Mouse (Mus musculus) Muller cell, postnatal 12 days (primary cell): ENCODE measurements around the gene Fcrla.
"Not testable (repeated sequence)": the region's sequence is repeated elsewhere in the genome, so short reads cannot be mapped to it uniquely, and the experiment has no call there.

ENCODE experiments used
- DNase-seq: peaks from one replicate; pipeline ENCODE4 v3.0.0-alpha.2; 2015; ENCODE audit errors: inconsistent ontology term

Fcrla gene

GRCm38 (mm10) chr1:170927378-170927777 is at the start of gene Fcrla:
TSS of gene Fcrla (minus strand) at chr1:170927583.
- no peak for DNase-seq

DNA sequence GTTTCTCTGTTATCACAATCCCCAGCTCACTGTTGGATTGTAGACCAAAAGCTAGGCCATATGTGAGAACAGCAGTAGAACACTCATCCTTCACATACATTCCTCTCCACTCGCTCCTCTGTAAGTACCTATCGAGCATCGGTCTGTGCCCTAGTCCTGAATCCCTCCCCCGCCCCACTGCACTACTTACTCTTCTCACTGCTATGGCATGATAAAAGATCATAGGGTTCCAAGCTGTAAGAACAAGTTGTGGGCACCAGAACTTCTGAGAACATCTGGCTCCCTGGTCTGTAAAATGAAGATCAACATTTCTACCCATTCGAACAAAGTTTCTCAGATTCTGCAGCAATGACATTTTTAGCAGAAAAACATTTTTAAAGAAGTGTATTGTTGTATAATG is 49.1 kb upstream of the Fcrla start, which contains the start of gene Fcgr2b:
Fcgr2b (minus strand) TSS at position 101 of the 400 bp plus-strand sequence.
- DNase-seq, result no peak

GRCm38 (mm10) chr1:170975751-170976161 is 48.4 kb upstream of the Fcrla start:
- DNase-seq, result no peak

DNA sequence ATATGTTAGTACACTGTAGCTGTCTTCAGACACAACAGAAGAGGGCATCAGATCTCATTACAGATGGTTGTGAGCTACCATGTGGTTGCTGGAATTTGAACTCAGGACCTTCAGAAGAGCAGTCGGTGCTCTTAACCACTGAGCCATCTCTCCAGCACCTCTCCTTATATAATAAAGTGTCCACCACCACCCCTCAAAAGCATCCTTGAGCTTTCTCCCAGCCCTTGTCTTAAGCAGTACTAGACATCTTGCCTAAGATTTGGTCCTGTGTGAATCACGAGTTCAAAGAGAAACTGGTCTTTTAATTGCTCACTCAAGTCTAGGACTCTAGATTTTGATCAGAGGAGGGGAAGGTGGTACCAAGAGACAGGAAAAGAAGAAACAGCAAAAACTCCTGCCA is 48.0 kb upstream of the Fcrla start:
- not testable (repeated sequence) for DNase-seq

- no peak for DNase-seq
Observed at GRCm38 (mm10) chr1:170974736-170975135, 47.4 kb upstream of the Fcrla start.

- no peak for DNase-seq
Observed at GRCm38 (mm10) chr1:170974171-170974570, 46.8 kb upstream of the Fcrla start.

GRCm38 (mm10) chr1:170972936-170973335 is 45.6 kb upstream of the Fcrla start:
- no peak for DNase-seq

DNA sequence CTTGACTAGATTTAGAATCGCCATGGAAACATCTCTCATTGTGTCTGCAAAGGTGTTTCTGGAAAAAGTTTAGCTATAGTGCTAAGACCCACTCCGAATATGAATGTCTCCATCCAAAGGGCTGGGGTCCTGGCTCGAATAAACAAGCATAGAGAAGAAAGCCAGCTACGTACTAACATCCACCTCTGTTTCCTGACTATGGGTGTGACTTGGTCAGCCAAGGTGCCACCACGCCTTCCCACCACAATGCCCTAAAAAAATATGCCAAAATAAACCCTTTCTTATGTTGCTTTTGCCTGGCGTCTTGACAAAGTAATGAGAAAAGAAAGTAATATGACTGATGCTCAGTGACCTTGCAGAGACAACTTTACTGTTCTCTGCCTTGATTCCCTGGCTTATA is 45.1 kb upstream of the Fcrla start:
- DNase-seq, result no peak

DNA sequence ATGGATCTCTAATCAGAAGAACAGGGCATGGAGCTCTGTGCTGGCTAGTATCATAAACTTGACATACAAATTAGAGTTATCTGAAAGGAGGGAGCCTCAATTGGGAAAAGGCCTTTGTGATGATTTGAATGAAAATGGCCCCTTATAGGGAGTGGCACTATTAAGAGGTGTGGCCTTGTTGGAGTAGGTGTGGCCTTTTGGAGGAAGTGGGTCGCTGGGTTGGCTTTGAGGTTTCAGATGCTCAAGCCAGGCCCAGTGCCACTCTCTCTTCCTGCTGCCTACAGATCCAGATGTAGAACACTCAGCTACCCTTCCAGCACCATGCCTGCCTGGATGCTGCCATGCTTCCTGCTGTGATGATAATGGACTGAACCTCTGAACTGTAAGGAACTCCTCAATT is 41.2 kb upstream of the Fcrla start:
- no peak for DNase-seq

DNA sequence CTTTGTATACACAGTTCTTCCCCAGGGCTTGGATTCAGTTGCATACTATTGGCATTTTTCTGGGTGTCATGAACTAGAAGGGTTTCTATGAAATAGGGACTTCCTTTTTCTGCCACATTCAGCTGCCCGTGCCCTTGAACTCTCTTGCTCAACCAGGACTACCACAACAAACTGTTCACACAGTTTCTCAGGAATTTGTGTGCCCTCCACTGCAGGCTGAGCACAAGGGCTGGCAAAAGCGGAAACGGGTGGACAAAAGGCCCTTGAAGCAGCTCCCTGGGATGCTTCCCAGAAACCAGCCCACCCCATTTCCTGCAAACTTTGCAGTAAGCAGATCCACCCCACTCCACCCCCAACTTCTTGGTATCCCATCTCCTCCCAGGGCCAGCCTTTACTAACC is 40.2 kb upstream of the Fcrla start:
- no peak for DNase-seq

- no peak for DNase-seq
Observed at GRCm38 (mm10) chr1:170963087-170963486, 35.7 kb upstream of the Fcrla start.

DNA sequence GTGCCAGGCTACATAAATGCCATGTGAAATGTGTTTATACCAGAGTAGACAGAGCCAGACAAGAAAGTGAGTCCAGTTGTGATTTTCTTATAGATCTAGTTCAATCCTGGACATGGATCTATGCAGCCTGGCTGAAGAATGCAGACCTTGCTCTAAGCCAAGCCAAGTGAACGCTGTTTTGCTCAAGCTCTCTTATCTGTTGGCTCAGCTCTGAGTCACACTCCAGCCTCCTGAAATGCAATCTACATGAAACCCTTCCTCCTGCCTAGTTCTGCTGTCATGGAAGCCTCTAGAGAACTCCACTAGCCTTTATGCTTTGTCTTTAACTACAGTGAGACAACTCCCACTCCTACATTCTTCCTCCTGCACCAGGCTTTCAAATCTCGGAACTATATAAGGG is 34.9 kb upstream of the Fcrla start:
- DNase-seq, result no peak

DNA sequence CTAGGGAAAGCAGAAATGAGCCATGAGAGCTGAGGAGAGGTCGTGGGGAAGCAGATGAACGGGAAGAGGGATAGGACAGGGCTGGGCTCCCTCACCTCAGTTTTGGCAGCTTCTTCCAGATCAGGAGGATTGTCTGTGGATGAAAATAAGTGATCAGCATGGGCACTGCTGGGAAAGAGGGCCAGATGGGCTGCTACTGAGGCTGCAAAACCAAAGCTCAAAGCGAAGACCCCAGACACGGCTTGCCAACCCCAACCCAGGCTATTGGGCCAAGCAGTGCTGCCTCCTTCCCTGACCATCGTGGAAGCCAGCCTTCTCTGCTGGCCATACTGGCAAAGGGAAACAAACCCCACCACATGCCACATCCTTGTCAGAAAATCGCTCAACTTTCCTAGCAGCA is 33.7 kb upstream of the Fcrla start:
- DNase-seq, result no peak

GRCm38 (mm10) chr1:170959791-170960190 is 32.4 kb upstream of the Fcrla start:
- DNase-seq, result no peak

- DNase-seq, result no peak
Observed at GRCm38 (mm10) chr1:170958225-170958624, 30.8 kb upstream of the Fcrla start.

DNA sequence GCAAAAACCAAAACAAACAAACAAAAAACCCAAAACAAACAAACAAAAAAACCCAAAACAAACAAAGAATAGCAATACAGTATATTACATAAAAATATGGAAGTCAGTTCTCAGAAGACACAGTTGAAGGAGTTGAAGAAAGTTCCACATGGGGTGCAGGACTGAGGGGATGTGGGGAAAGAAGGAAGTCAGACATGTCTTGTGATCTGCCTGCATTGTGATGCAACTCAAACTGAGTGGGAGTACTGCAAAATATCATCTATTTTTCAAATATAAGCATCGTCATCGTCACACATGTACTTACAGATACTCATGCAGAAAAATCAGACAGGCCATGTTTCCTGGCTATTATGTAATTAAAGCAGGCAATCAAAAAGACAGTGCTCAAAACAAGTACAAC is 25.8 kb upstream of the Fcrla start:
- no peak for DNase-seq

GRCm38 (mm10) chr1:170950772-170951171 is 23.4 kb upstream of the Fcrla start:
- DNase-seq, result no peak

GRCm38 (mm10) chr1:170944908-170945307 is 17.5 kb upstream of the Fcrla start:
- not testable (repeated sequence) for DNase-seq

DNA sequence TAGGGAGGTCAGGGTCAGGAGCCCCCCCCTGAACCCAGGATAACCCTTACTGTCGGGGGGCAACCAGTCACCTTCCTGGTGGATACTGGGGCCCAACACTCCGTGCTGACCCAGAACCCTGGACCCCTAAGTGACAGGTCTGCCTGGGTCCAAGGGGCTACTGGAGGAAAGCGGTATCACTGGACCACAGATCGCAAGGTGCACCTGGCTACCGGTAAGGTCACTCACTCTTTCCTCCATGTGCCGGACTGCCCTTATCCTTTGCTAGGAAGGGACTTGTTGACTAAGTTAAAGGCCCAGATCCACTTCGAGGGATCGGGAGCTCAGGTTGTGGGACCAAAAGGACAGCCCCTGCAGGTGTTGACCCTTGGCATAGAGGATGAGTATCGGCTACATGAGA is 16.8 kb upstream of the Fcrla start:
- DNase-seq, result not testable (repeated sequence)

DNA sequence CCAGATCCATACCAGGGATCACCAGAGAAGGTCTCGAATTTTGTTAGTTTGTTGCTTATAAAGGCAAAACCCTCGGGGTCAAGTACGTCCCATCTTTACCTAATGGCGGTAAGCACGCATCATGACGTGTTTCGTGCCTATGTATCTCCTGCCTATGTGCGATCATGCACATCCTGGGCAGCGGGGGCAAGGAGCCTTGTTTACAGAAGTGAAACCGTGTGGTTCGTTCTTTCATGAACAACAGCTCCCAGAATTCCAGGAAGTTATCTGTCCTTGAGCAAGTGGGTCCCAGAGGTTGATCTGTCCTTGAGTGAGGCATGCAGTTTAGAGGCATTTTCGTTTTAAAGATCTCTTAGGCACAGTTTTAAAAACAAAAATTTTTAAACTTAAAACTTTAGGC is 11.9 kb upstream of the Fcrla start:
- no peak for DNase-seq

DNA sequence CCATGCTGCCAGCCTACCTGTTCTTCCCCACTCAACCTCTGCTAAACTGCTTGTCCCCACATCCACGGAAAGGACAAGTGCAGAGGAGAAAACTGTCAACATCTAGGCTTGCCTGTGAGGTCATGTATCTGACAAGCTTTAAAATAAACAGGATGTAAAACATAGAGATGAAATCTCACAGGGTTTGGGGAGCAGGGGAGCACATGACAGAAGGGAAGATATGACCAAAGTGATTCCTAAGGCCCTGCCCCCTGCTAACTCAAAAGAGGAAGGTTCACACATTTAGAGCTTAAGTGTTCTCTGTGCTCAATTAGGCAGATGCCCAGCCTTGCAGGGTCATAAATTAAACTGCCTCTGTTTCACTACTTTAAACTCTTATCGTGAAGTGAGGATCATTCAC is 7.0 kb upstream of the Fcrla start:
- no peak for DNase-seq

DNA sequence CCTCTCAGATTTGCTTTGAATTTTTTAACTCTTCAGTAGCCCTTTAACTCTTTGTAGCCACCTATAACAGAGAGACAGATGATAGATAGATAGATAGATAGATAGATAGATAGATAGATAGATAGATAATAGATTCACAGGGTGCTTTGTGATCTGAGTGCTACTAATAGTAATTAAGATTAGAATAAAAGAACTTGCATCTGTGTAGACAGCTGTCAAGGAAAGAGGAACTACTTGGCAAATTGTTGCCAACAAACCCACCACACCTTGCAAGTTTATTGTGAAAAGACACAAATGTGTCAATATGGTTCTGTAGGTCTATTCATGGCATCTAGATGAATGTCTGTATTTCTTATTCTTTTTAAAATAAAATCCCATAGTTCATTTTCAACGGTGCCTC is 6.6 kb upstream of the Fcrla start:
- no peak for DNase-seq

DNA sequence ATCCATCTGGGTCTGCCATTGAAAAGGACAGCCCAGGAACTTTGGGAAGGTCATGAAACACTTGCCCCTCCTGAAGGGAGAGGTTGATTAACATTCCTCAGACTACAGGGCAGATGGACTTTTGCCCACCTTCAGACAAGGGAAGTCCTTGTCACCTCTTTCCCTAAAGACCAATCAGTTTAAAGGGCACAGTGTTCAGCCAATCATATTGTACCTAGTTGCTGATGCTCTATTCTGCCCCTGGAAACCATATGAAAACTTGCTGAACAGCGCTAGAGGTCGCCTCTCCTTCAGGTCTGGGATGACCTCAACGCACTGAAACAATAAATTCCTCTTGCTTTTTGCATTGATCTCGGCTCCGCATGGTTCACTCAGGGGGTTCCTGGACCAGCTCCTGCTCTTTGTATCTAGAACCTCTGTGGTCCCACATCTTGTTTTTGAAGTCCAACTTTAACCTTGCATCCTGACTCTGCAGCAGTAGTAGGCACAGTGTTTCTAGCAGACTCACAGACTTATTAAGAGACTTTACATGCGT is 6.1 kb upstream of the Fcrla start:
- DNase-seq, result no peak

DNA sequence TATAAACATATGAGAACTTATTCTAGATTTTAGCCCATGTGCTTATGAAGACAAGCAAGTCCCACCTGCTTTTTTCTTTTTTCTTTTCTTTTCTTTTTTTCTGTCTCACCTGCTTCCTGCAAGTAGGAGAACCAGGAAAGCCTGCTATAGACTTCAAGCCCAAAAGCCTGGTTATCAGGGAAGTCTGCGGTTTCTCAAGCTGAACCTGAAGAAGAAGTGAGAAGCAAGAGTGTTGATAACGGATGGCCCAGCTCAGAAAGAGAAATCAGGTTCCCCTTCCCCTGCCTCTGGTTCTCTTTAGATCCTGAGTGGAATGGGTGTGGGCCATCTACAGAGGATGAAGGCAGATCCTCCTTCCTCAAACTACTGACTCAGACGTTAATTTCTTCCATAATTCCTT is 4.7 kb upstream of the Fcrla start:
- no peak for DNase-seq
